Mouse (Mus musculus) limb, embryonic 12.5 days (tissue): ENCODE measurements around the gene Sumo1. TPM values are rescaled to one million over a fixed set of nuclear protein-coding genes. Genes with fewer than 3 reads are reported as not detected.
A peak's percentile ranks its signal among the peaks of the same experiment; 100 is the strongest.
"Not testable (repeated sequence)": the region's sequence is repeated elsewhere in the genome, so short reads cannot be mapped to it uniquely, and the experiment has no call there.

Experiments used
- ATAC-seq: fragments of 200-750 bp; cut with Nextera tagmentation; 2 replicates; pipeline ENCODE4 v1.8.0; 2017; ENCODE audit warnings: low read depth, moderate TSS enrichment; ENCODE audit not compliant: insufficient number of reproducible peaks, insufficient read depth, low FRiP score, low TSS enrichment
- H3K27ac ChIP-seq: fragments of 300-500 bp; sonication (generic); 2 replicates; pipeline ENCODE4 v1.5.1; 2016; ENCODE audit warnings: mild to moderate bottlenecking, moderate library complexity
- H3K27me3 ChIP-seq: fragments of 300-500 bp; sonication (generic); 2 replicates; pipeline ENCODE4 v1.6.1; 2016; ENCODE audit warnings: mild to moderate bottlenecking, moderate library complexity
- H3K36me3 ChIP-seq: fragments of 300-500 bp; sonication (generic); 2 replicates; pipeline ENCODE4 v1.6.1; 2016; ENCODE audit warnings: mild to moderate bottlenecking, moderate library complexity
- H3K4me1 ChIP-seq: fragments of 300-500 bp; sonication (generic); replicated peaks from 2 replicates; pipeline ENCODE4 v1.6.1; 2016
- H3K4me2 ChIP-seq: fragments of 300-500 bp; sonication (generic); 2 replicates; pipeline ENCODE4 v1.6.1; 2016; ENCODE audit warnings: mild to moderate bottlenecking, moderate library complexity
- H3K4me3 ChIP-seq: fragments of 300-500 bp; sonication (generic); replicated peaks from 2 replicates; pipeline ENCODE4 v1.5.1; 2016; ENCODE audit warnings: mild to moderate bottlenecking
- H3K9ac ChIP-seq: fragments of 300-500 bp; sonication (generic); replicated peaks from 2 replicates; pipeline ENCODE4 v1.6.1; 2016; ENCODE audit warnings: mild to moderate bottlenecking, moderate library complexity
- H3K9me3 ChIP-seq: fragments of 300-500 bp; sonication (generic); 2 replicates; pipeline ENCODE4 v1.6.1; 2016; ENCODE audit warnings: mild to moderate bottlenecking, moderate library complexity
- WGBS: fragments of 180-500 bp; shearing (Covaris S2); methylation state at CpG from one replicate; pipeline ENCODE4 v1.1.7; 2016; 5-methylcytosine and 5-hydroxymethylcytosine counted together
- polyA plus RNA-seq: library from polyadenylated mRNA; unstranded; fragments of >200 nt; fragmentation: Nextera tagmentation; extraction: Ambion mirVana; gene quantifications from 2 replicates; pipeline ENCODE4 v1.2.1, GENCODE M21; 2016

Gene Sumo1
- polyA plus RNA-seq, 1 experiment from 2014 or later: 527 TPM

DNA sequence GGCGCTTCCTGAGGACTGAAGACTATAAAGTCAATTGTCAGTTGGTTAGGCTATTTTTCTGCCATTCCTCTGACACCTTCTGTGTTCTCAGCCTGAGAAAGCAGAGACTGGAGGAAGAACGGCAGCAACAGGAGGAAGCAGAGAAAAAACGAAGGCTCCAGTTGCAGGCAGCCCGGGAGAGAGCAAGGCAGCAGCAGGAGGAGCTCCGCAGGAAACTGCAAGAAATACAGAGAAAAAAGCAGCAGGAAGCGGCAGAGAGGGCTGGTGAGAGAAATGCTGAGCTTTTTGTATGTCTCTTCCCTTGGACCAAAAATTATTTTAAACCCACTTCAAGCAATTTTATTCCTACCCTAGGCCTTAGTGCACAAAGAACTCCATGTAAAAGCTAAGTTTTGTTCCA, 37.6 kb downstream of the Sumo1 start:
- no peak overlapping the region for H3K4me3 ChIP-seq
- peak overlapping the region; percentile 34 for H3K4me2 ChIP-seq
- H3K36me3 ChIP-seq: no peaks in the 10 kb centered on the region
- 18% methylated on average over 6 of the region's 6 CpGs for WGBS
- no peaks in the 10 kb centered on the region for H3K9me3 ChIP-seq
- 0 out of 2 replicates have a peak overlapping the region, but pooled peaks have one; percentile 31 for H3K9ac ChIP-seq
- H3K27me3 ChIP-seq: no peaks in the 10 kb centered on the region
- no peak for ATAC-seq
- H3K27ac ChIP-seq: peak overlapping the region; percentile 76
- H3K4me1 ChIP-seq: peaks cover 14% of the 10 kb centered on the region

DNA sequence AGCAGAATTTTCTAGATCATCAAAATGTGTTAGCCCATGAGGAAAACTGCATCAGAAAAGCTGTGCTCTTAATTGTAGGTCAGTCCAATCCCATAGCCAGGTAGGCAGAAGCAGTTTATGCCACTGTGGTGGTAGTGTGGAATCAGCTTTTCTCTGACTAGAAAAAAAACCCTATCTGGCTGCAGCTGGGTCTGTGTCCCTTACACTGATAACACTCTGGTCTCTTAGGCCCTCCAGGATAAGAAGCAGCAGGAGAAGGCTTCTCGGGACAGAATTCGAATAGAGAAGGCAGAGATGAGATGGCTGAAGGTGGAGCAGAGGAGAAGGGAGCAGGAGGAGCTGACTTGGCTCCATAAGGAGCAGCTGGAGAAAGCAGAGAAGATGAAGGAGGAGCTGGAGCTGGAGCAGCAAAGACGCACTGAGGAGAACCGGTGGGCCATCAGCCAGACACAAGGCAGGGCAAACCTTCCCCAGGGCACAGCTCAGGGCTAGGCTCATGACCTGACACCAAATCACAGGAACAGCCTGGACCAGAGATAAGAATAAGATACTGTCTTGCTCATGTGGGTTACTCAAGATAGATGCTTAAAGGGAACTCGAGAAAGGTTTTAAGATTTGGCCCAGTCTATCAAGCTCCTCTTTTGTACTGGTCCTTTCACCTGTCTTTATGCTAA, 38.5 kb downstream of the Sumo1 start:
- no peak for ATAC-seq
- no peaks in the 10 kb centered on the region for H3K27me3 ChIP-seq
- no peaks in the 10 kb centered on the region for H3K9me3 ChIP-seq
- H3K4me3 ChIP-seq: no peak overlapping the region
- H3K36me3 ChIP-seq: no peaks in the 10 kb centered on the region
- no peak overlapping the region for H3K4me2 ChIP-seq
- no peak overlapping the region for H3K9ac ChIP-seq
- no peak overlapping the region for H3K27ac ChIP-seq
- H3K4me1 ChIP-seq: peaks cover 14% of the 10 kb centered on the region
- WGBS: 85% methylated on average over 5 of the region's 5 CpGs

DNA sequence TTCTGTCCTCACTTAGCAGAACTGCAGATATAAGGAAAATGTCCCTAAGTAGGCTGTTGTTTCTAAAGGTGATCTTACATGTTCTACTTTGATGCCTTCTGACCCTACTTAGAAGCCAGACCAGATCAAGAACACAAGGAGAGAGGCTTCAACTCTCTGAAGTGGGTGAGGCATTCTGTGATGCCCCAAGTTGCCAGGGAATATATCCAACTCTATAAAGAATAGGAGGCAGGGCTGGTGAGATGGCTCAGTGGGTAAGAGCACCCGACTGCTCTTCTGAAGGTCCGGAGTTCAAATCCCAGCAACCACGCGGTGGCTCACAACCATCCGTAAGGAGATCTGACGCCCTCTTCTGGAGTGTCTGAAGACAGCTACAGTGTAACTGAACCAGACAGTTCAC, 40.3 kb downstream of the Sumo1 start:
- H3K9ac ChIP-seq, H3K27ac ChIP-seq, H3K36me3 ChIP-seq, H3K27me3 ChIP-seq, H3K4me2 ChIP-seq, ATAC-seq, H3K4me3 ChIP-seq, H3K9me3 ChIP-seq: not testable (repeated sequence)
- WGBS: 88% methylated on average over 6 of the region's 6 CpGs
- peaks cover 16% of the 10 kb centered on the region for H3K4me1 ChIP-seq

DNA sequence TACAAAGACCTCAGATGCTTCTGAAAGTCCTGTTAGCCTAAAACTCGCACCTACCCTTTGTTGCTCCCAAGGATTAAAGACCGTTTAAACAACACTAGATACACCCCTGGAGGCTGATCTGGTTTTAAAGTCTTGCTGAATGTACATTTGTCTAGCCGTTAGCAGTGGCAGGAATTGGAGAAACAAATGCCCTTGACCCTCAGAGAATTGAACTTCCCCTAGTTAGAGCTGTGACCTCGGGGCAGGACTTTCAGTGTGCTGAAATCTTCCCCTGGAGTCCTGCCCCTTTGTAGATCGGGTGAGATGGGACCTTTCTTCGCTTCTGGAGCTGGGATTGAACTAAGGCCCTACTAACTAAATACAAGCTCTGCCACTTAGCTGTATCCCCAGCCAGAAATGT, 41.4 kb downstream of the Sumo1 start:
- H3K9ac ChIP-seq: no peak overlapping the region
- no peak for ATAC-seq
- no peak overlapping the region for H3K4me2 ChIP-seq
- no peak overlapping the region for H3K27ac ChIP-seq
- H3K4me1 ChIP-seq: peaks cover 18% of the 10 kb centered on the region
- no peaks in the 10 kb centered on the region for H3K9me3 ChIP-seq
- 42% methylated on average over 6 of the region's 6 CpGs for WGBS
- H3K36me3 ChIP-seq: no peaks in the 10 kb centered on the region
- H3K27me3 ChIP-seq: no peaks in the 10 kb centered on the region
- H3K4me3 ChIP-seq: no peak overlapping the region

DNA sequence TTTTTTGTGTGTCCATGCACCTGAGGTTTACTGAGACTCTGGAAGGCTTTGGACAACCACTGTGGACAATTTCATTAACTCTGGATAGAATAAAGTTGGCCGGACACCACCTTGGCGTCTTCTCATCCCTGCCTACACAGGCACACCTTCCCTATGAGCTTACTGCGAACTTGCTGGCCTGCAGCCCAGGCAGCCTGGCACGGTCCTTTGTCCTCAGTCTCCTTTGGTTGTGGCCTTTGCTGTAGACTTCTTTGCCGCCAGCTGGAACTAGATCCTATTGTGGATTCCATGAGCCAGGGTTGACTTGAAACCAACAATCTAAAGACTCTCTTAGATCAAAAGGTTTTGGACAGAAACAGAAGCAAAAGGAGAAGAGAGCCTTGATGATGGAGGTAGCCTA, 45.2 kb downstream of the Sumo1 start:
- no peaks in the 10 kb centered on the region for H3K9me3 ChIP-seq
- ATAC-seq: no peak
- no peak overlapping the region for H3K27ac ChIP-seq
- no peaks in the 10 kb centered on the region for H3K36me3 ChIP-seq
- H3K4me3 ChIP-seq: no peak overlapping the region
- no peak overlapping the region for H3K9ac ChIP-seq
- 85% methylated on average over 5 of the region's 5 CpGs for WGBS
- no peaks in the 10 kb centered on the region for H3K27me3 ChIP-seq
- H3K4me1 ChIP-seq: peaks cover 4% of the 10 kb centered on the region; the same call in 1 of the 2 replicates
- H3K4me2 ChIP-seq: no peak overlapping the region

DNA sequence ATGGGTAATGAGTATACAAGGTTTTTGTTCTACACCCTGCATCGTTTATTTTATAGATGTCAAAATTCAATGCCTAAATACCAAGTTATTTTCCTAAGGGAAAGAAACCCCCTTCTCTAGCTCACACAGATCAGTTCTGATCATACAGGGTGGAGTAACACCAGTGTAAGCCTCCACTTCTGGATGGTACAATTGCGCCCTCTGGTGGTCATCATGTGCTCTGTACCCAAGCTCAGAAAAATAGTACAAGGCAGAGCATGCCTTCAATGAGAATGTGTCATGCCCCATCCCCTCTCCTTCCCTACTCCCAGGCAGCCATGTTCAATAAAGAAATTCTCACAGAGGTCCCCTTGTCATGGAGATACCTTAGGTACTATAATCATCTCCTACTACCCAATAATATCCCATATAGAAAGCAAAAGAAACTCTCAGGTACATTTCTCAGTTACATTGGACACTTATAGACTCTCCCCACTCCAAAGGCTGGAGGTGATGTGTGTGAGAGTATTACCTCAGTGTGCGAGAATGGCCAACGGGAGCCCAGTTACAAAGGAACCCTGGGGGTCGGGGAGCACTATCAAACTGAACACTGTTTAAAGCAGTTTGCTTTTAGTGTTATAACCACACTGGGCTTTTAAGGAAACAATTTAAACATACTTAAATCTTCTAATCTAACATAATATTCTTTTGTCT, 47.2 kb downstream of the Sumo1 start:
- Histone ChIP-seq H3K4me3 (no peak overlapping the region), H3K9me3 (no peaks in the 10 kb centered on the region), H3K9ac (no peak overlapping the region), H3K27me3 (no peaks in the 10 kb centered on the region), H3K4me2 (no peak overlapping the region), H3K27ac (no peak overlapping the region), H3K36me3 (no peaks in the 10 kb centered on the region), H3K4me1 (peaks cover 4% of the 10 kb centered on the region; the same call in 1 of the 2 replicates)
- 28% methylated on average over 5 of the region's 5 CpGs for WGBS
- ATAC-seq: peak; percentile 80

DNA sequence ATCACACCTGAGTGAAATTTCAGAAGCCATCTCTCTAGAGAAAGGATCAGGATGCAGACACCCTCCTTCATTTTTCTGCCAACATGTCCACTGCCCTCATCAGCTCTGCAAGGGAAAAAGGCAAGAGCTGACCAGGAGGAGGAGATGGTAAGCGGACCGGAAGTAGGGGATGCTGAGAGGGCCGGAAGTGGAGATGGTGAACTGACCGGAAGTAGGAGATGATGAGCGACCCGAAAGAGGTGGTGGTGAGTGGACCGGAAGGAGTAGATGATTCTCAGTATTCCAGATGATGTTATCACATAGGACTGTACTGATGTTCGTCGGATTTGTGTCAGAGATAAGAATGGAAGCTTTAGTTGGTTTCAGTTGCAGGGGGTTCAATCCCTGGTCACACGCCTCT, 51.4 kb downstream of the Sumo1 start:
- Histone ChIP-seq H3K4me1 (no peaks in the 10 kb centered on the region), H3K4me3 (no peak overlapping the region), H3K9ac (no peak overlapping the region), H3K9me3 (no peaks in the 10 kb centered on the region), H3K27ac (no peak overlapping the region), H3K4me2 (no peak overlapping the region), H3K27me3 (no peaks in the 10 kb centered on the region), H3K36me3 (no peaks in the 10 kb centered on the region)
- WGBS: 89% methylated on average over 10 of the region's 10 CpGs
- no peak for ATAC-seq

DNA sequence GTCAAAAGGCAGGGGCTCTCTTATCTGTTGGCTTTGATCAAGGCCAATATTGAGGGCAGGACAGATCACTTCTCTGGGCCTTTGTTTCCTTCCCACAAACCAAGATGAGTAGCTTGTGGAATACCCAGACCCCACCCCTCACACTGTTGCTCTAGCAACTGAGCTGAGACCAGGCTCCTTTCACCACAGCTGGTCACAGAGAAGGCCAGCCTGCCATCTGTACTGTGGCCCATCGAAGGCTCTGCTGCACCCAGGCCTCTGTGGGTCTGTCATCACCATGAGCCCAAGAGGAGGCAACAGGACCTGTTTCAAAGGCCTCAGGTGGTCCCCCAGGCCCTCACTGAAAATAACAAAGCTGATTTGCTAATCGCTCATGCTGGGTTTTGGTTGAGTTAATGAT, 55.6 kb downstream of the Sumo1 start:
- H3K4me3 ChIP-seq: no peak overlapping the region
- no peak overlapping the region for H3K27ac ChIP-seq
- H3K36me3 ChIP-seq: no peaks in the 10 kb centered on the region
- no peaks in the 10 kb centered on the region for H3K9me3 ChIP-seq
- no peak overlapping the region for H3K4me2 ChIP-seq
- WGBS: 86% methylated on average over 2 of the region's 2 CpGs
- ATAC-seq: no peak
- H3K9ac ChIP-seq: no peak overlapping the region
- H3K27me3 ChIP-seq: no peaks in the 10 kb centered on the region
- H3K4me1 ChIP-seq: no peaks in the 10 kb centered on the region

DNA sequence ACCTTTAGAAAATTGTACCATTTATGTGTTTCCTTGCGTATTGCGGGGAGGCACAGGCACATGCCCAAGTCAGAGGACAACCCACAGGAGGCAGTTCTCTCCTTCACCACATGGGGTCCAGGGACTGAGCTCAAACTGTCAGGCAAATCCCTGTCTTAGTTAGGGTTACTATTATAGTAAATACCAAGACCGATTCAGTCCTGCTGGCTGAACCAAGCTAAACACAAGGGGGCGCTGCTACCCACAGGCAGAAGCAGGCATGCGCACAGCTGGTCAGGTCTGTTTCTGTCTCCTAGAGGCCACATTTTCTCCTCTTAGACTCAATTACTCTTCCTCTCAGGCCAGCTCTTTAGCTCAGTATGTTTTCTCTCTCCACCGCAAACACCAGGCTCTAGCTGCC, 56.8 kb downstream of the Sumo1 start:
- WGBS: 44% methylated on average over 6 of the region's 6 CpGs

DNA sequence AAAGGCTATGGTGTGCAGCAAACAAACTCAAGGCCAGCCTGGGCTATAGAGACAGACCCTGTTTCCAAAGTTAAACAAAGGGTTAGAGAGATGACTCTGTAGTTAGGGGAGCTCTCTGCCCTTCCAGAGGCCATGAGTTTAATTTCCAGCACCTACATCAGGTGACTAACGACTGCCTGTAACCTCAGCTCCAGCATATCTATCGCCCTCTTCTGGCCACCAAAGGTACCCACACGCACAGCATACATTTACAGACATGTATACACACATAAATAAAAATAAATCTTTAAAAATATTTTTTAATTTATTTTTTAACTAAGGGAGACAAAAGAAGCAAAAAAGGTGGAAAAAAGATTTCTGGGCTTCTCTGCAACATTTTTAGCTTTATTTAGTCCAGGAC, 59.7 kb downstream of the Sumo1 start:
- H3K4me2 ChIP-seq: no peak overlapping the region
- no peak overlapping the region for H3K9ac ChIP-seq
- H3K27ac ChIP-seq: no peak overlapping the region
- no peak for ATAC-seq
- H3K4me1 ChIP-seq: no peaks in the 10 kb centered on the region
- H3K9me3 ChIP-seq: no peaks in the 10 kb centered on the region
- WGBS: 93% methylated on average over 3 of the region's 3 CpGs
- H3K27me3 ChIP-seq: no peaks in the 10 kb centered on the region
- no peak overlapping the region for H3K4me3 ChIP-seq
- no peaks in the 10 kb centered on the region for H3K36me3 ChIP-seq

More for the DNA sequence above, 56.8 kb downstream of the Sumo1 start:
- Histone ChIP-seq H3K9me3 (no peaks in the 10 kb centered on the region), H3K4me1 (no peaks in the 10 kb centered on the region), H3K27me3 (no peaks in the 10 kb centered on the region), H3K4me3 (no peak overlapping the region), H3K27ac (no peak overlapping the region), H3K36me3 (no peaks in the 10 kb centered on the region), H3K9ac (no peak overlapping the region), H3K4me2 (no peak overlapping the region)
- ATAC-seq: no peak

DNA sequence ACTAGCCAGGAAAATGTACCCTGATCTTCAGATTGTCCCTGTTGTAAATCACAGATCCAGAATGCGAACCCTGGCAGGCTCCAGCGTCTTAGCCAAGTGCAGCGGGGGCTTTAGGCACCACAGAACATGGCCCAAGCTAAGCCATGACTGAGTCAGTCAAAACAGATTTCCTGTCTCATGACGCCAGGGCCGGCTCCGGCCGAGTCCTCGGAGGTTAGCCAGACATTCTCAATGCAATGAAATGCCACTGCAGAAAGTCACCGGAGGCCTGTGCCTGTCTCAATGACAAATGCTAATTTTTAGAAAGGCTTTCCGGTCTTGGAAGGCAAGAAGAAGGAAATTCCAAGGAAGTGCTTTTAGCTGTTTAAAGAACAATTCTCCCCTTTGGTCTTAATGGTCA, 60.7 kb downstream of the Sumo1 start:
- no peaks in the 10 kb centered on the region for H3K9me3 ChIP-seq
- H3K36me3 ChIP-seq: no peaks in the 10 kb centered on the region
- no peak overlapping the region for H3K9ac ChIP-seq
- no peak for ATAC-seq
- peak overlapping the region; percentile 46 for H3K27ac ChIP-seq
- H3K4me2 ChIP-seq: no peak overlapping the region
- no peak overlapping the region for H3K4me3 ChIP-seq
- WGBS: 66% methylated on average over 10 of the region's 10 CpGs
- no peaks in the 10 kb centered on the region for H3K4me1 ChIP-seq
- H3K27me3 ChIP-seq: no peaks in the 10 kb centered on the region

DNA sequence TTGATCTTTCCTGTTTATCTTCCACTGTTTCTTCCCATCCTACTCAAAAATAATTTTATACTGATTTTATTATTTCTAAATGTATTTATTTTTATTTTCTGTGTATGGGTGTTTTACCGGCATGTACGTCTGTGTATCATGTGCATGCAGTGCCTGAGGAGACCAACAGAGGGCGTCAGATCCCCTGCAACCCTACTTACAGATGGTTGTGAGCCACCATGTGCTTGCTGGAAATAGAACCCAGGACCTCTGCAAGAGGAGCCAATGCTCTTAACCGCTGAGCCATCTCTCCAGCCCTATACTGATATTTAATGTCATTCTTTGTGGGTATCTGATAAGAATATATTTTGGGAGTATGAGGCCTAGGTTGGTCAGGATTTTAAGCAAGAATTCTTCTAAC, 61.2 kb downstream of the Sumo1 start:
- Histone ChIP-seq H3K36me3 (no peaks in the 10 kb centered on the region), H3K27me3 (no peaks in the 10 kb centered on the region), H3K4me2 (no peak overlapping the region), H3K4me3 (no peak overlapping the region), H3K27ac (0 out of 2 replicates have a peak overlapping the region, but pooled peaks have one; percentile 46), H3K4me1 (no peaks in the 10 kb centered on the region), H3K9ac (no peak overlapping the region), H3K9me3 (no peaks in the 10 kb centered on the region)
- WGBS: 85% methylated on average over 4 of the region's 4 CpGs
- no peak for ATAC-seq
